Mouse (Mus musculus) forebrain, embryonic 12.5 days (tissue): ENCODE measurements around the gene Camta1. TPM values are rescaled to one million over a fixed set of nuclear protein-coding genes. Genes with fewer than 3 reads are reported as not detected.

Source experiments
- ATAC-seq: fragments of 200-750 bp; cut with Nextera tagmentation; 2 replicates; pipeline ENCODE4 v1.8.0; 2017; ENCODE audit warnings: moderate TSS enrichment; ENCODE audit not compliant: low FRiP score
- H3K27ac ChIP-seq: fragments of 300-500 bp; sonication (generic); 2 replicates; pipeline ENCODE4 v1.5.1; 2016; ENCODE audit warnings: mild to moderate bottlenecking
- H3K27me3 ChIP-seq: fragments of 300-500 bp; sonication (generic); 2 replicates; pipeline ENCODE4 v1.6.1; 2016; ENCODE audit warnings: mild to moderate bottlenecking
- H3K36me3 ChIP-seq: fragments of 300-500 bp; sonication (generic); replicated peaks from 2 replicates; pipeline ENCODE4 v1.6.1; 2016; ENCODE audit warnings: mild to moderate bottlenecking
- H3K4me1 ChIP-seq: fragments of 300-500 bp; sonication (generic); 2 replicates; pipeline ENCODE4 v1.6.1; 2016
- H3K4me2 ChIP-seq: fragments of 300-500 bp; sonication (generic); 2 replicates; pipeline ENCODE4 v1.6.1; 2016; ENCODE audit warnings: mild to moderate bottlenecking, moderate library complexity
- H3K4me3 ChIP-seq: fragments of 300-500 bp; sonication (generic); replicated peaks from 2 replicates; pipeline ENCODE4 v1.5.1; 2016; ENCODE audit warnings: mild to moderate bottlenecking
- H3K9ac ChIP-seq: fragments of 300-500 bp; sonication (generic); 2 replicates; pipeline ENCODE4 v1.6.1; 2016; ENCODE audit warnings: mild to moderate bottlenecking
- H3K9me3 ChIP-seq: fragments of 300-500 bp; sonication (generic); 2 replicates; pipeline ENCODE4 v1.6.1; 2016
- WGBS: fragments of 180-500 bp; shearing (Covaris S2); methylation state at CpG from one replicate; pipeline ENCODE4 v1.1.7; 2016; 5-methylcytosine and 5-hydroxymethylcytosine counted together
- polyA plus RNA-seq: library from polyadenylated mRNA; unstranded; fragments of >200 nt; fragmentation: Nextera tagmentation; extraction: Ambion mirVana; gene quantifications from 2 replicates; pipeline ENCODE4 v1.2.1, GENCODE M21; 2016

The Camta1 gene
- polyA plus RNA-seq, 1 experiment from 2014 or later, result 164 TPM

GRCm38 (mm10) chr4:150901651-150902050 is 960.0 kb downstream of the Camta1 start:
- ATAC-seq, result no peak; the same call in 1 of the 2 replicates
- H3K4me1 ChIP-seq, result no peaks in the 10 kb centered on the region
- H3K36me3 ChIP-seq, result peaks cover 86% of the 10 kb centered on the region
- no peaks in the 10 kb centered on the region for H3K27me3 ChIP-seq
- H3K4me2 ChIP-seq, result no peak overlapping the region
- H3K9ac ChIP-seq, result no peak overlapping the region
- 63% methylated on average over 9 of the region's 9 CpGs for WGBS
- no peak overlapping the region for H3K4me3 ChIP-seq
- H3K9me3 ChIP-seq, result no peaks in the 10 kb centered on the region
- no peak overlapping the region for H3K27ac ChIP-seq

GRCm38 (mm10) chr4:150900486-150900885 is 961.2 kb downstream of the Camta1 start:
- H3K27ac ChIP-seq, result no peak overlapping the region

GRCm38 (mm10) chr4:150898716-150899365 is 962.8 kb downstream of the Camta1 start:
- whole genome bisulfite sequencing, result 65% methylated on average over 13 of the region's 13 CpGs
- no peaks in the 10 kb centered on the region for H3K27me3 ChIP-seq
- no peaks in the 10 kb centered on the region for H3K4me1 ChIP-seq
- H3K27ac ChIP-seq, result no peak overlapping the region
- H3K36me3 ChIP-seq, result peaks cover 76% of the 10 kb centered on the region
- no peak overlapping the region for H3K9ac ChIP-seq
- no peak overlapping the region for H3K4me3 ChIP-seq
- H3K4me2 ChIP-seq, result no peak overlapping the region
- ATAC-seq, result no peak
- no peaks in the 10 kb centered on the region for H3K9me3 ChIP-seq

More at GRCm38 (mm10) chr4:150900486-150900885, 961.2 kb downstream of the Camta1 start:
- no peak for ATAC-seq
- Histone ChIP-seq H3K4me3 (no peak overlapping the region), H3K4me2 (no peak overlapping the region), H3K36me3 (peaks cover 88% of the 10 kb centered on the region), H3K9me3 (no peaks in the 10 kb centered on the region), H3K9ac (no peak overlapping the region), H3K27me3 (no peaks in the 10 kb centered on the region), H3K4me1 (no peaks in the 10 kb centered on the region)
- WGBS, result 95% methylated on average over 13 of the region's 13 CpGs

- 94% methylated on average over 26 of the region's 26 CpGs for WGBS
- H3K4me2 ChIP-seq, result no peak overlapping the region
- no peaks in the 10 kb centered on the region for H3K9me3 ChIP-seq
- no peak for ATAC-seq
- no peaks in the 10 kb centered on the region for H3K27me3 ChIP-seq
- H3K4me3 ChIP-seq, result no peak overlapping the region
- H3K27ac ChIP-seq, result no peak overlapping the region
- H3K36me3 ChIP-seq, result peaks cover 58% of the 10 kb centered on the region
- H3K4me1 ChIP-seq, result no peaks in the 10 kb centered on the region
- H3K9ac ChIP-seq, result no peak overlapping the region
Observed at GRCm38 (mm10) chr4:150896896-150897624, 964.6 kb downstream of the Camta1 start.

GRCm38 (mm10) chr4:150894718-150895501 is 966.8 kb downstream of the Camta1 start:
- no peak overlapping the region for H3K9ac ChIP-seq
- no peak overlapping the region for H3K4me2 ChIP-seq
- peaks cover 37% of the 10 kb centered on the region for H3K36me3 ChIP-seq
- H3K4me1 ChIP-seq, result no peaks in the 10 kb centered on the region
- ATAC-seq, result no peak
- no peak overlapping the region for H3K4me3 ChIP-seq
- H3K27me3 ChIP-seq, result no peaks in the 10 kb centered on the region
- no peak overlapping the region for H3K27ac ChIP-seq
- 74% methylated on average over 8 of the region's 8 CpGs for WGBS
- no peaks in the 10 kb centered on the region for H3K9me3 ChIP-seq

- Histone ChIP-seq H3K4me3 (no peak overlapping the region), H3K9ac (no peak overlapping the region), H3K9me3 (no peaks in the 10 kb centered on the region), H3K36me3 (peaks cover 7% of the 10 kb centered on the region; the same call in 1 of the 2 replicates), H3K27ac (no peak overlapping the region), H3K27me3 (no peaks in the 10 kb centered on the region), H3K4me1 (no peaks in the 10 kb centered on the region), H3K4me2 (no peak overlapping the region)
- ATAC-seq, result no peak
- 88% methylated on average over 5 of the region's 5 CpGs for WGBS
Observed at GRCm38 (mm10) chr4:150891308-150891707, 970.4 kb downstream of the Camta1 start.

GRCm38 (mm10) chr4:150889955-150890315 is 971.7 kb downstream of the Camta1 start:
- Histone ChIP-seq H3K9ac (no peak overlapping the region), H3K4me3 (no peak overlapping the region), H3K27ac (no peak overlapping the region), H3K36me3 (no peaks in the 10 kb centered on the region), H3K4me2 (no peak overlapping the region), H3K4me1 (no peaks in the 10 kb centered on the region), H3K27me3 (no peaks in the 10 kb centered on the region), H3K9me3 (no peaks in the 10 kb centered on the region)
- 72% methylated on average over 13 of the region's 13 CpGs for WGBS
- ATAC-seq, result no peak

GRCm38 (mm10) chr4:150889273-150889954 is 972.3 kb downstream of the Camta1 start:
- Histone ChIP-seq H3K4me2 (no peak overlapping the region), H3K27ac (no peak overlapping the region), H3K9ac (no peak overlapping the region), H3K36me3 (no peaks in the 10 kb centered on the region), H3K4me1 (no peaks in the 10 kb centered on the region), H3K4me3 (no peak overlapping the region), H3K27me3 (no peaks in the 10 kb centered on the region), H3K9me3 (no peaks in the 10 kb centered on the region)
- no peak for ATAC-seq
- 57% methylated on average over 20 of the region's 20 CpGs for WGBS

- Histone ChIP-seq H3K4me3 (no peak overlapping the region), H3K4me2 (no peak overlapping the region), H3K27me3 (no peaks in the 10 kb centered on the region), H3K9me3 (no peaks in the 10 kb centered on the region), H3K27ac (no peak overlapping the region), H3K4me1 (no peaks in the 10 kb centered on the region), H3K9ac (no peak overlapping the region), H3K36me3 (no peaks in the 10 kb centered on the region)
- 84% methylated on average over 4 of the region's 4 CpGs for WGBS
- ATAC-seq, result no peak
Observed at GRCm38 (mm10) chr4:150888492-150888891, 973.2 kb downstream of the Camta1 start.

- no peak for ATAC-seq
- H3K9ac ChIP-seq, result no peak overlapping the region
- no peak overlapping the region for H3K4me3 ChIP-seq
- no peaks in the 10 kb centered on the region for H3K27me3 ChIP-seq
- no peaks in the 10 kb centered on the region for H3K9me3 ChIP-seq
- no peaks in the 10 kb centered on the region for H3K36me3 ChIP-seq
- H3K4me1 ChIP-seq, result no peaks in the 10 kb centered on the region
- no peak overlapping the region for H3K4me2 ChIP-seq
- 74% methylated on average over 5 of the region's 5 CpGs for WGBS
- no peak overlapping the region for H3K27ac ChIP-seq
Observed at GRCm38 (mm10) chr4:150887903-150888302, 973.8 kb downstream of the Camta1 start.

- Histone ChIP-seq H3K4me1 (no peaks in the 10 kb centered on the region), H3K27ac (no peak overlapping the region), H3K36me3 (peaks cover 4% of the 10 kb centered on the region; the same call in 1 of the 2 replicates), H3K4me2 (no peak overlapping the region), H3K27me3 (no peaks in the 10 kb centered on the region), H3K9me3 (peaks cover 22% of the 10 kb centered on the region), H3K4me3 (no peak overlapping the region), H3K9ac (no peak overlapping the region)
- no peak for ATAC-seq
- WGBS, result 88% methylated on average over 5 of the region's 5 CpGs
Observed at GRCm38 (mm10) chr4:150882632-150883031, 979.0 kb downstream of the Camta1 start.

GRCm38 (mm10) chr4:150880364-150880763 is 981.3 kb downstream of the Camta1 start:
- Histone ChIP-seq H3K9me3 (peaks cover 22% of the 10 kb centered on the region), H3K27me3 (no peaks in the 10 kb centered on the region), H3K4me1 (no peaks in the 10 kb centered on the region), H3K9ac (no peak overlapping the region), H3K4me2 (no peak overlapping the region), H3K27ac (no peak overlapping the region), H3K36me3 (peaks cover 4% of the 10 kb centered on the region; the same call in 1 of the 2 replicates), H3K4me3 (no peak overlapping the region)
- 86% methylated on average over 5 of the region's 5 CpGs for WGBS
- no peak for ATAC-seq
